Mouse (Mus musculus) layer of hippocampus, postnatal 25 days (tissue): Measurements from ENCODE around the gene Sgcd. TPM values are rescaled to one million over a fixed set of nuclear protein-coding genes. Genes with fewer than 3 reads are reported as not detected.
A peak's percentile ranks its signal among the peaks of the same experiment; 100 is the strongest.
"Not testable (repeated sequence)": the region's sequence is repeated elsewhere in the genome, so short reads cannot be mapped to it uniquely, and the experiment has no call there.

Source experiments
- DNase-seq, 2 experiments: peaks; one replicate each; pipeline ENCODE4 v3.0.0; 2022; ENCODE audit warnings: mixed read lengths in 2 of 2, low spot score in 1 of 2; ENCODE audit errors: extremely low spot score in 1 of 2
- total RNA-seq, 2 experiments: library from RNA; stranded (reverse); gene quantifications; 2 replicates each; pipeline ENCODE4 v1.2.3; 2021

The Sgcd gene
- total RNA-seq, 2 experiments from 2014 or later: 9.0 to 12.6 TPM

- no peak for DNase-seq
Observed at GRCm38 (mm10) chr11:47777916-47778226, 210.9 kb downstream of the Sgcd start.

- DNase-seq: no peak
Observed at GRCm38 (mm10) chr11:47777226-47777915, 211.4 kb downstream of the Sgcd start.

GRCm38 (mm10) chr11:47776019-47776418, 212.8 kb downstream of the Sgcd start:
- DNase-seq: no peak

- no peak for DNase-seq
Observed at GRCm38 (mm10) chr11:47765859-47766258, 222.9 kb downstream of the Sgcd start.

- DNase-seq: not testable (repeated sequence)
Observed at GRCm38 (mm10) chr11:47763569-47763968, 225.2 kb downstream of the Sgcd start.

- no peak for DNase-seq
Observed at GRCm38 (mm10) chr11:47759015-47759414, 229.8 kb downstream of the Sgcd start.

- DNase-seq: no peak
Observed at GRCm38 (mm10) chr11:47742806-47743205, 246.0 kb downstream of the Sgcd start.

GRCm38 (mm10) chr11:47704930-47705787, 283.6 kb downstream of the Sgcd start:
- DNase-seq: peak; percentile 5 to 8

GRCm38 (mm10) chr11:47695611-47696010, 293.2 kb downstream of the Sgcd start:
- DNase-seq: no peak

GRCm38 (mm10) chr11:47658135-47658534, 330.6 kb downstream of the Sgcd start:
- DNase-seq: peak in 1 of 2 experiments; percentile 61

GRCm38 (mm10) chr11:47645911-47646310, 342.9 kb downstream of the Sgcd start:
- no peak for DNase-seq

- no peak for DNase-seq
Observed at GRCm38 (mm10) chr11:47641567-47642259, 347.1 kb downstream of the Sgcd start.

- no peak for DNase-seq
Observed at GRCm38 (mm10) chr11:47640556-47640955, 348.2 kb downstream of the Sgcd start.

GRCm38 (mm10) chr11:47630186-47630585, 358.6 kb downstream of the Sgcd start:
- no peak for DNase-seq

GRCm38 (mm10) chr11:47609892-47610291, 378.9 kb downstream of the Sgcd start:
- no peak for DNase-seq

GRCm38 (mm10) chr11:47574635-47575034, 414.1 kb downstream of the Sgcd start:
- no peak for DNase-seq

- no peak for DNase-seq
Observed at GRCm38 (mm10) chr11:47568488-47568887, 420.3 kb downstream of the Sgcd start.

- no peak for DNase-seq
Observed at GRCm38 (mm10) chr11:47566156-47566555, 422.6 kb downstream of the Sgcd start.

GRCm38 (mm10) chr11:47524845-47525244, 463.9 kb downstream of the Sgcd start:
- no peak for DNase-seq

- DNase-seq: no peak
Observed at GRCm38 (mm10) chr11:47508047-47508446, 480.7 kb downstream of the Sgcd start.

GRCm38 (mm10) chr11:47503236-47503635, 485.5 kb downstream of the Sgcd start:
- not testable (repeated sequence) for DNase-seq
